Comparison of ENCODE assay signal across 9 mouse cellular contexts in the genomic region with DNA sequence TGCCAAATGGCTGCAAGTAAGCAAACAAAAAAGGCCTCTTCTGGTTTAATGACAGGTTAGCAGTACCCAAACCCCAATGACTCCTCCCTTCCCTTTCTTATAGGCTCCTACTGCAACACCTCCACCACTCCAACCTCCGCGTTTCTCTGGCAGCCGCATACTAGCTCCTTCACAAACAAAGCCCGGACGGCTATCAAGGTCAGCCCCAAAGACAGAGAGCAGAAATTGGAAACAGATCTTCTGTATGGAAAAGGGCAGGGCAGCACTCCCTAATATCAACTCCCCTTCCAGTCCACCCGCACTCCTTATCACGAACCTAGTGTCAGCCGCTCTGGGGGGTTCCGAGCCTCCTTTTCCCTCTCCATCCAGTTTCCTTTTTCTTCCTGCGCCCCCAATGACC.
A peak's percentile ranks its signal among the peaks of the same experiment; 100 is the strongest.
DNase-seq lines count a peak whose midpoint lies in the region; ATAC-seq and TF ChIP-seq lines count a peak whose summit lies in the region.
"Had no signal": no experiment of that assay in that cellular context is flagged by ENCODE, and none has a peak within 500 bp of the region (broad histone marks: within the 10 kb centered on the region; RNA-seq: fewer than 3 reads in every experiment).

No protein-coding gene starts in this region.

- peak overlapping the region; percentile 97 for H3K4me3 ChIP-seq in heart, embryonic 13.5 days
- H3K4me3 ChIP-seq in kidney, postnatal 0 days (replicated peaks; ENCODE audit: low read depth, low read length) = peak overlapping the region; percentile 99
- H3K4me3 ChIP-seq in small intestine, adult 2 months (ENCODE audit: low read depth, low read length) = peak overlapping the region; percentile 96

- TF ChIP-seq POLR2A in small intestine, adult 2 months (IDR thresholded peaks at IDR 0.05; ENCODE audit: low read depth, low read length) = no peak

- peak overlapping the region; percentile 72 for H3K4me2 ChIP-seq in heart, embryonic 13.5 days
- peak overlapping the region; percentile 96 for H3K4me2 ChIP-seq in kidney, postnatal 0 days (ENCODE audit: low read length)

- TF ChIP-seq CTCF in kidney, postnatal 0 days (IDR thresholded peaks at IDR 0.05; ENCODE audit: low read depth) = no peak
- TF ChIP-seq CTCF in small intestine, adult 2 months (IDR thresholded peaks at IDR 0.05; ENCODE audit: extremely low read depth, insufficient read length, insufficient replicate concordance, low read depth, low read length) = no peak

- peak; percentile 27 for DNase-seq in adrenal gland, postnatal 14 days
- DNase-seq in adrenal gland, postnatal 25 days = no peak
- peak; percentile 54 for DNase-seq in MEL-GATA-1-ER (ENCODE audit: extremely low read depth, low read depth)
- DNase-seq in embryo, embryonic 10.5 days (ENCODE audit: low spot score) = peak; percentile 42
- DNase-seq in kidney, postnatal 0 days (ENCODE audit: low spot score) = peak; percentile 52
- DNase-seq in lung, postnatal 10 days = peak; percentile 12

- H3K27ac ChIP-seq in heart, embryonic 13.5 days (replicated peaks) = peak overlapping the region; percentile 96
- peak overlapping the region; percentile 93 for H3K27ac ChIP-seq in kidney, postnatal 0 days
- peak overlapping the region; percentile 60 for H3K27ac ChIP-seq in small intestine, adult 2 months (ENCODE audit: insufficient read depth, low read depth, low read length)

- ATAC-seq in heart, embryonic 13.5 days (ENCODE audit: extremely low read depth, insufficient number of reproducible peaks, low FRiP score, low TSS enrichment) = no peak
- no peak for ATAC-seq in kidney, postnatal 0 days (replicated peaks; ENCODE audit: low FRiP score, low read depth)

- under 1% methylated on average over 10 of the region's 10 CpGs for WGBS in heart, embryonic 13.5 days
- WGBS in kidney, postnatal 0 days = under 1% methylated on average over 10 of the region's 10 CpGs
- 3% methylated on average over 10 of the region's 10 CpGs for WGBS in small intestine, adult 2 months

- H3K4me1 ChIP-seq in heart, embryonic 13.5 days = peaks cover 54% of the 10 kb centered on the region
- no peaks in the 10 kb centered on the region for H3K4me1 ChIP-seq in kidney, postnatal 0 days (replicated peaks; ENCODE audit: insufficient read depth, low read length)
- 0 out of 2 replicates have a peak, but pooled peaks cover 2% of the 10 kb centered on the region for H3K4me1 ChIP-seq in small intestine, adult 2 months (ENCODE audit: control insufficient read depth, insufficient read depth, insufficient read length, low read length)

- H3K9me3 ChIP-seq in heart, embryonic 13.5 days = no peaks in the 10 kb centered on the region
- no peaks in the 10 kb centered on the region for H3K9me3 ChIP-seq in kidney, postnatal 0 days (replicated peaks; ENCODE audit: low read length)

- H3K36me3 ChIP-seq in heart, embryonic 13.5 days = peaks cover 36% of the 10 kb centered on the region
- no peaks in the 10 kb centered on the region for H3K36me3 ChIP-seq in kidney, postnatal 0 days (ENCODE audit: insufficient read depth, low read length)
- H3K36me3 ChIP-seq in small intestine, adult 2 months (ENCODE audit: control insufficient read depth, insufficient read depth, low read length) = no peaks in the 10 kb centered on the region

- no peaks in the 10 kb centered on the region for H3K27me3 ChIP-seq in heart, embryonic 13.5 days (replicated peaks)
- H3K27me3 ChIP-seq in kidney, postnatal 0 days (ENCODE audit: insufficient read depth, low read length) = no peaks in the 10 kb centered on the region
- H3K27me3 ChIP-seq in small intestine, adult 2 months (ENCODE audit: control insufficient read depth, insufficient read depth, low read length) = no peaks in the 10 kb centered on the region
- H3K27me3 ChIP-seq: Patski had no signal

- peak overlapping the region; percentile 98 for H3K9ac ChIP-seq in heart, embryonic 13.5 days
- H3K9ac ChIP-seq in kidney, postnatal 0 days (ENCODE audit: low read depth, low read length) = peak overlapping the region; percentile 85
